Mouse (Mus musculus): ENCODE measurements around the gene Smim24. TPM values are rescaled to one million over a fixed set of nuclear protein-coding genes. Genes with fewer than 3 reads are reported as not detected.

The Smim24 gene
- polyA plus RNA-seq, 1 experiment from 2014 or later = 1.7 TPM

DNA sequence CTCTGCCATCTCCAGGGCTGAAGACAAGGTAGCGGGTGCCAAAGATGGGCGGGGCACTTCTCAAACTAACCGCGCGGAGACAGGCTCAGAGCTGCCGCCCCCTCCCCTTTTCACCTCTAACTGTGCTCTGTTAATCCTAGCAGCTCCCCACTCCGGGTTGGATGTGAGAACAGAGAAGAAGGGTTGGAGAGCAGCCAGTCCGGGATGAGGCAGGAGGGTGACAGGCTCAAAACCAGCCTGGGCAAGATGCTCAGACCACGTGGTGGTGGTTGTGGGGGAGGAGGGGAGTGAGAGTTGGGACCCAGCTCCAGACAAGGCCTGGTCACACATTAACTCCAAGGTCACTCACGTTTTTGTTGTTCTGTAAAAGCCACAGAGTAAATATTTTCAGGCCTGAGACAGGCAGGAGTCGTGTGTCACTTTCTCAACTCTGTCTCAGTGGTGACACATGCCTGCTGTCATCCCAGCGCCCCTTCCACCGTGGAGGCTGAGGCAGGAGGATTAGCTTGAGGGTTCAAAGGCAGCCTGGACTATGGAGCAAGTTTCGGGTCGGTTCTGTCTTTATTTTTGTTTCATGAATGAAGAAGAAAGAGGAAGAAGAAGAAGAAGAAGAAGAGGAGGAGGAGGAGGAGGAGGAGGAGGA lies 38.8 kb downstream of the Smim24 start:
- ATAC-seq = peak; percentile 1; the same call in 1 of the 2 replicates
- Histone ChIP-seq H3K27me3 (ENCODE audit: insufficient read depth, low read length) (peaks cover 17% of the 10 kb centered on the region), H3K36me3 (replicated peaks; ENCODE audit: insufficient read depth, low read length) (no peaks in the 10 kb centered on the region), H3K4me2 (ENCODE audit: low read depth, low read length) (peak overlapping the region; percentile 96), H3K4me1 (ENCODE audit: insufficient read depth) (peaks cover 35% of the 10 kb centered on the region), H3K27ac (ENCODE audit: low read depth) (0 out of 2 replicates have a peak overlapping the region, but pooled peaks have one; percentile 97), H3K9ac (replicated peaks) (no peak overlapping the region), H3K9me3 (ENCODE audit: low read length) (no peaks in the 10 kb centered on the region), H3K4me3 (ENCODE audit: low read depth, low read length) (0 out of 2 replicates have a peak overlapping the region, but pooled peaks have one; percentile 76)
- WGBS (ENCODE audit: insufficient replicate concordance) = 17% methylated on average over 15 of the region's 15 CpGs
- no peak for TF ChIP-seq CTCF (IDR thresholded peaks at IDR 0.05; ENCODE audit: low read depth)
- TF ChIP-seq EP300 (IDR thresholded peaks at IDR 0.05; ENCODE audit: low read depth) = no peak
- peak; percentile 42 for DNase-seq

DNA sequence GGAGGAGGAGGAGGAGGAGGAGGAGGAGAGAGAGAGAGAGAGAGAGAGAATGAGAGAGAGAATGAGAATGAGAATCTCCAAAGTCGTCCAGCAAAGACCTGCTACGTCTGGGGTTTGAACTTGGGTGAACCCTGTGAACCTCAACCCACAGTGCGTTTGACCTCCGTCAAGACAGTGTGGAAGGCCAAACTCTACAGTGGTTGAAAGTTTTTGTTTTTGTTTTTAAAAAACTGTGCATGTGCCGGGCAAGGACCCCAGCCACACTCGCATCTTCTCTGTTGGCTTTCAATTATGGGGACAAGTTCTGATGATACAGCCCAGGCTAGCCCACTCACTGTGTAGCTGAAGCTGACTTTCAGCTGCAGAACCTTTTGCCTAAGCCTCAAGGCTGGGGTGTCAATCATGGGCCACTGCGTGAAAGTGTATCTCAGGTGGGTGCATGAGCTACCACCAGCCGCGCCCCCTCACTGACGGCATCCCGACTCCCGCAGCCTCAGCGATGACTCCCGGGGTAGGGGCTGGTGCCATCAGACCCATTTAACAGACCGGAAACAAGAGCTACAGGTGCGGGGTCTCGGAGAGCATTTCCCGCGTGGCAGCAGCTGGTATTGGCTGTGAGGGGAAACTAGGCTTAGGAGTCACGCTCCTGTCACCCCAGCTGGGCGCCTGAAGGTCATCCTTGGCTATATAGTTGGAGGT lies 39.5 kb downstream of the Smim24 start:
- TF ChIP-seq EP300 (IDR thresholded peaks at IDR 0.05; ENCODE audit: low read depth) = no peak
- TF ChIP-seq CTCF (IDR thresholded peaks at IDR 0.05; ENCODE audit: low read depth) = no peak
- Histone ChIP-seq H3K36me3 (replicated peaks; ENCODE audit: insufficient read depth, low read length) (no peaks in the 10 kb centered on the region), H3K4me1 (ENCODE audit: insufficient read depth) (peaks cover 33% of the 10 kb centered on the region), H3K27me3 (ENCODE audit: insufficient read depth, low read length) (peaks cover 10% of the 10 kb centered on the region), H3K9ac (replicated peaks) (no peak overlapping the region), H3K4me3 (ENCODE audit: low read depth, low read length) (no peak overlapping the region), H3K9me3 (ENCODE audit: low read length) (no peaks in the 10 kb centered on the region), H3K27ac (ENCODE audit: low read depth) (no peak overlapping the region), H3K4me2 (ENCODE audit: low read depth, low read length) (peak overlapping the region; percentile 52)
- peak; percentile 13 for DNase-seq
- 60% methylated on average over 21 of the region's 21 CpGs for WGBS (ENCODE audit: insufficient replicate concordance)
- ATAC-seq = no peak

DNA sequence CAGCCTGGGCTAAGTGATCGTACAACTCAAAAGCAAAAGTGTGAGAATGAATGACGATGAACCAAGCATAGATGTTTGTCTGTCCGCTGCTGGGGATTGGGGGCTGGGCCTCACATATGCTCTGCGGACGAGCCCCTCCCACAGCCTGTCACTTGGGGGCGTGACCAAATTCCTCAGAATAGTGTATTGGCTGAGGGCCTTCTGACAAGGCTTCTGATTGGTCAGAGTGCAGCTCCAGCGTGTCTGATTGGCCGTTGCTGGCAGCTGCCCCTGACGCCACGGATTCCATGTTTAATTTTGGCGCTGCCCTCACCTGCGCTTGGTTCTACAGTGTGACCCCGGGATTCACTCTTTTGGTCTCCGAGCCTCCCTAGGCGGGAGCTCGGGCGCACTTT lies 40.0 kb downstream of the Smim24 start:
- 0 out of 2 replicates have a peak overlapping the region, but pooled peaks have one; percentile 3 for H3K9ac ChIP-seq (replicated peaks)

DNA sequence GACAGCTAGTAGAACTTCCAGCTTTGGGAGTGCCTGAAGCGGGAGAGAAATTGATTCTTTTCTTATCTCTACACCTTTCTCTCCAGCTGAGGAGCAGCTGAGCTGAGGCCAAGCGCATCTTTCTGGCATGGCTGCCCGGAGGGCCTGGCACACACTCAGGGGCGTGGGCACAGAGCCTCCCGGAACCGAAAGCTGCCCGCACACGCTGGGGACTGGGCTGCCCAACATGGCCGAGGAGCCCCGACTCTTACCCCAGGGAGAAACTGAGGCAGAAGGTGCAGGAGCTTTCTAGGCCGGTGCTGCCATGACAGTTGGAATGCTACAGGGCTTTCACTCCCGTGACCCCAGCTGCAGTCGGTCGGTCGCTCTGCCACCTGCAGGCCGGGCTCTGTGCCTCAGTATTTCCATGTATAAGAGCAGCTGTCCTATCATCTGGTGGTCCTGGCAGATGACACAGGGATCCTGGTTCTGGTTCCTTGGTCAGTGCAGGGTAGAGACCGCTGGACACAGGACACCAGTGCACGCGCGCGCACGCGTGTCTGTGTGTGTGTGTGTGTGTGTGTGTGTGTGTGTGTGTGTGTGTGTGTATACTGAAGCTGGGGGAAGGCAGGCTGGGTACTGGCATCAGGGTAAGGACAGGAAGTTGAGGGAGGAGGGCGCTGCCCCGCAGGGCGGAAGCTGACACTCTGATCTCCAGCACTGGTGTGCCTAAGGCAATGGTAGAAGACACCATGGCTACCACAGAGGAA lies 40.9 kb downstream of the Smim24 start:
- Histone ChIP-seq H3K4me2 (ENCODE audit: low read depth, low read length) (peak overlapping the region; percentile 59), H3K9me3 (ENCODE audit: low read length) (no peaks in the 10 kb centered on the region), H3K27ac (ENCODE audit: low read depth) (0 out of 2 replicates have a peak overlapping the region, but pooled peaks have one; percentile 5), H3K9ac (replicated peaks) (no peak overlapping the region), H3K27me3 (ENCODE audit: insufficient read depth, low read length) (peaks cover 6% of the 10 kb centered on the region; the same call in 1 of the 2 replicates), H3K36me3 (replicated peaks; ENCODE audit: insufficient read depth, low read length) (no peaks in the 10 kb centered on the region), H3K4me1 (ENCODE audit: insufficient read depth) (peaks cover 33% of the 10 kb centered on the region), H3K4me3 (ENCODE audit: low read depth, low read length) (no peak overlapping the region)
- WGBS (ENCODE audit: insufficient replicate concordance) = 62% methylated on average over 26 of the region's 26 CpGs
- DNase-seq (peak; percentile 30), ATAC-seq (no peak)
- TF ChIP-seq CTCF (IDR thresholded peaks at IDR 0.05; ENCODE audit: low read depth) (peak; percentile 26; the same call in 1 of the 2 replicates), EP300 (IDR thresholded peaks at IDR 0.05; ENCODE audit: low read depth) (no peak)

More for the DNA sequence above, 40.0 kb downstream of the Smim24 start:
- peak; percentile 90 for TF ChIP-seq EP300 (IDR thresholded peaks at IDR 0.05; ENCODE audit: low read depth)
- no peak for TF ChIP-seq CTCF (IDR thresholded peaks at IDR 0.05; ENCODE audit: low read depth)
- Histone ChIP-seq H3K27me3 (ENCODE audit: insufficient read depth, low read length) (peaks cover 6% of the 10 kb centered on the region; the same call in 1 of the 2 replicates), H3K4me3 (ENCODE audit: low read depth, low read length) (no peak overlapping the region), H3K4me1 (ENCODE audit: insufficient read depth) (peaks cover 33% of the 10 kb centered on the region), H3K27ac (ENCODE audit: low read depth) (no peak overlapping the region), H3K9me3 (ENCODE audit: low read length) (no peaks in the 10 kb centered on the region), H3K36me3 (replicated peaks; ENCODE audit: insufficient read depth, low read length) (no peaks in the 10 kb centered on the region), H3K4me2 (ENCODE audit: low read depth, low read length) (peak overlapping the region; percentile 59)
- ATAC-seq (peak; percentile 81), DNase-seq (peak; percentile 90)
- WGBS (ENCODE audit: insufficient replicate concordance) = 5% methylated on average over 17 of the region's 17 CpGs

DNA sequence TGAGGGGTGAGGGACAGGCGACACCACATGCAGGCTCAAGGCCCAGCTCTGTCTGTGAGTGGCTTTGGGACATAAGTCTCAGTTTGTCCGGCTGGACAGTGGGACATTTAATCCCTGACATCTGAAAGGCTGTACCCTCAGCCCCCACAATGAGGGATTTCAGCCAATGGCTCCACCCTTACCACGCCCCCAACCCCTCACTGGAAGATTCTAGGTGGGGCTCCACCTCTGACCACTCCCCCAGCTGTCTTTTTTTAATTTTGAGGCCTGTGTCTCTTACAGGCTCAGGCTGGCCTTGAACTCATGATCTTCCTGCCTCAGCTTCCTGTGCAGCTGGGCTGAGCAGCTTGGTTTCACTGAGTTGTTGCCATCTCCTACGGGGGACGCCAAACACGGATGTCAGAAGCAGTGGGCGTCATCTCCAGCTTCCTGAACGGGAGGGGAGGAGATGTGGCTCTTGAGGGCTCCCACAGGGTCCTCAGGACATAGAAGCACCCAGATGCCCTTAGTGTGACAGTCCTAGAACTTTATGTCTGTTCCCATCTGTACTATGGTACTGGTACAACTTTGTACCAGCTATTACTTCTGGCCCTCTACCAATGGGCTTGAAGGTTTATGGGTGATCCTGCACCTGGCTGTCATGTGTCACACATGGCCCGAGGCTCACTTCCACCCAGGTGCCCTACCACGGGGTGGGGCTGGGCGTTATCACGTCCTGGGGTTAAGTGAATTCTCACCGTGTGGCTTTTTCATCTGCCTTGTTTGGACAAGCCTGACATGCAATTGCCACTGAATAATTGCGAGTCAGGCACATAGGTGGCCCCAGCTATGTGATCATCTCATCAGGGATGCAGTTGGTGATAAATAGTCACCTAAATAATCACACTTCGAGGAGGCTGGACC lies 41.8 kb downstream of the Smim24 start:
- Histone ChIP-seq H3K9ac (replicated peaks) (no peak overlapping the region), H3K27ac (ENCODE audit: low read depth) (no peak overlapping the region), H3K27me3 (ENCODE audit: insufficient read depth, low read length) (peaks cover 6% of the 10 kb centered on the region; the same call in 1 of the 2 replicates), H3K36me3 (replicated peaks; ENCODE audit: insufficient read depth, low read length) (no peaks in the 10 kb centered on the region), H3K9me3 (ENCODE audit: low read length) (no peaks in the 10 kb centered on the region), H3K4me3 (ENCODE audit: low read depth, low read length) (no peak overlapping the region), H3K4me1 (ENCODE audit: insufficient read depth) (peaks cover 24% of the 10 kb centered on the region), H3K4me2 (ENCODE audit: low read depth, low read length) (no peak overlapping the region)
- 40% methylated on average over 15 of the region's 15 CpGs for WGBS (ENCODE audit: insufficient replicate concordance)
- no peak for ATAC-seq
- DNase-seq = peak; percentile 18
- no peak for TF ChIP-seq CTCF (IDR thresholded peaks at IDR 0.05; ENCODE audit: low read depth)
- TF ChIP-seq EP300 (IDR thresholded peaks at IDR 0.05; ENCODE audit: low read depth) = no peak

Data from liver, postnatal 0 days (tissue).